In genomic region chr15:97679991-97680681, GRCm38 (mm10) we compare ENCODE assay signal across 12 mouse cellular contexts. TPM values are rescaled to one million over a fixed set of nuclear protein-coding genes. Genes with fewer than 3 reads are reported as not detected.
DNase-seq lines count a peak whose midpoint lies in the region; ATAC-seq lines count a peak whose summit lies in the region.
"Had no signal": no experiment of that assay in that cellular context is flagged by ENCODE, and none has a peak within 500 bp of the region (broad histone marks: within the 10 kb centered on the region; RNA-seq: fewer than 3 reads in every experiment).

No protein-coding gene starts in this region.

- H3K9ac ChIP-seq in embryonic facial prominence, embryonic 14.5 days (ENCODE audit: low read depth, low read length) = no peak overlapping the region
- H3K9ac ChIP-seq: stomach, embryonic 15.5 days had no signal

- 0 out of 2 replicates have a peak, but pooled peaks have one; percentile 26 for ATAC-seq in embryonic facial prominence, embryonic 14.5 days (ENCODE audit: low read depth)
- ATAC-seq in megakaryocyte progenitor cell, adult 5-6 weeks (replicated peaks; ENCODE audit: poor library complexity) = no peak
- no peak for ATAC-seq in CD4-positive, CD25-positive, alpha-beta regulatory T cell, adult 4 months

- H3K27me3 ChIP-seq in embryonic facial prominence, embryonic 14.5 days (replicated peaks; ENCODE audit: control insufficient read depth, insufficient read depth, low read length) = no peaks in the 10 kb centered on the region
- H3K27me3 ChIP-seq: stomach, embryonic 15.5 days had no signal

- H3K4me2 ChIP-seq in embryonic facial prominence, embryonic 14.5 days (ENCODE audit: low read depth, low read length) = no peak overlapping the region
- H3K4me2 ChIP-seq: stomach, embryonic 15.5 days had no signal

- H3K27ac ChIP-seq in embryonic facial prominence, embryonic 14.5 days (replicated peaks; ENCODE audit: low read depth, low read length) = no peak overlapping the region
- H3K27ac ChIP-seq: stomach, embryonic 15.5 days had no signal

- no peaks in the 10 kb centered on the region for H3K9me3 ChIP-seq in embryonic facial prominence, embryonic 14.5 days (ENCODE audit: control insufficient read depth, low read length)
- H3K9me3 ChIP-seq: stomach, embryonic 15.5 days had no signal

- H3K4me1 ChIP-seq in embryonic facial prominence, embryonic 14.5 days (ENCODE audit: control insufficient read depth, insufficient read depth, low read length) = no peaks in the 10 kb centered on the region
- H3K4me1 ChIP-seq: stomach, embryonic 15.5 days had no signal

- no peak overlapping the region for H3K4me3 ChIP-seq in embryonic facial prominence, embryonic 14.5 days (ENCODE audit: low read depth, low read length)
- H3K4me3 ChIP-seq: stomach, embryonic 15.5 days had no signal

- 76% methylated on average over 18 of the region's 18 CpGs for WGBS in embryonic facial prominence, embryonic 14.5 days

- peak; percentile 28 to 38 for DNase-seq in cerebellum, postnatal 10 days
- DNase-seq in cerebellum, adult 9-11 months = no peak
- peak; percentile 31 for DNase-seq in kidney, adult 18-20 months
- no peak for DNase-seq in kidney, adult 8-10 months
- DNase-seq in embryonic facial prominence, embryonic 14.5 days (ENCODE audit: low spot score) = no peak
- peak; percentile 31 for DNase-seq in kidney, postnatal 14 days
- DNase-seq: lung, adult 2 months; right cerebral cortex, postnatal 25 days had no signal

- peaks cover 86% of the 10 kb centered on the region for H3K36me3 ChIP-seq in embryonic facial prominence, embryonic 14.5 days (ENCODE audit: control insufficient read depth, insufficient read depth, low read length)

RNA-seq across cellular contexts. Expression of gene Rpap3, which starts 25.5 kb away (rescaled TPM):
- polyA plus RNA-seq in embryonic facial prominence, embryonic 14.5 days (2014; fragmentation: Nextera tagmentation; extraction: Ambion mirVana) = 25.4 and 29.6 TPM in 2 replicates
- total RNA-seq in megakaryocyte progenitor cell, adult 5-6 weeks (2015) = 20.7 and 21.9 TPM in 2 replicates
- total RNA-seq in megakaryocyte progenitor cell, adult 5-6 weeks (2017) = 36.0 and 46.6 TPM in 2 replicates
- 10 to 100 TPM; 25.7 to 31.8 TPM for polyA plus RNA-seq in CD4-positive, CD25-positive, alpha-beta regulatory T cell, adult 4 months (2017; shearing (Covaris generic))

RNA-seq across cellular contexts. Expression of gene Endou, which starts 51.0 kb away (rescaled TPM):
- 4.1 and 6.2 TPM in 2 replicates for polyA plus RNA-seq in embryonic facial prominence, embryonic 14.5 days (2014; fragmentation: Nextera tagmentation; extraction: Ambion mirVana)
- total RNA-seq in megakaryocyte progenitor cell, adult 5-6 weeks (2015) = 0.46 and 0.86 TPM in 2 replicates
- 1.7 and 2.3 TPM in 2 replicates for total RNA-seq in megakaryocyte progenitor cell, adult 5-6 weeks (2017)
- under 1 TPM in 1 of 2 experiments, not detected in 1; 0.22 TPM for polyA plus RNA-seq in CD4-positive, CD25-positive, alpha-beta regulatory T cell, adult 4 months (2017; shearing (Covaris generic))
- polyA plus RNA-seq: forebrain, embryonic 11.5 days had no signal

Comparison
In these comparisons a context has a peak if more than half of its experiments do, and no peak if none do; other contexts are left out.
1. DNase-seq: peak in cerebellum, postnatal 10 days (2 of 2), kidney, adult 18-20 months (single experiment) and kidney, postnatal 14 days (single experiment); none in cerebellum, adult 9-11 months (single experiment), kidney, adult 8-10 months (0 of 2) and embryonic facial prominence, embryonic 14.5 days (single experiment).